Comparison of ENCODE assay signal across 9 mouse cellular contexts in genomic region chr3:51713233-51713632, GRCm38 (mm10). TPM values are rescaled to one million over a fixed set of nuclear protein-coding genes. Genes with fewer than 3 reads are reported as not detected.
DNase-seq lines count a peak whose midpoint lies in the region; ATAC-seq and TF ChIP-seq lines count a peak whose summit lies in the region.
"Had no signal": no experiment of that assay in that cellular context is flagged by ENCODE, and none has a peak within 500 bp of the region (broad histone marks: within the 10 kb centered on the region; RNA-seq: fewer than 3 reads in every experiment).

No protein-coding gene starts in this region.

- peak; percentile 38 for DNase-seq in hindbrain, embryonic 10.5 days (ENCODE audit: low spot score)
- DNase-seq in hindbrain, postnatal 0 days (ENCODE audit: low spot score) = no peak
- DNase-seq in midbrain, embryonic 11.5 days (ENCODE audit: low spot score, missing footprints) = no peak
- peak; percentile 31 to 39 for DNase-seq in kidney, postnatal 4 days
- no peak for DNase-seq in layer of hippocampus, adult 9-10 months (ENCODE audit: low spot score)
- no peak for DNase-seq in spleen, adult 12 weeks (ENCODE audit: low spot score)
- DNase-seq: gastrocnemius, postnatal 14 days had no signal

- H3K9ac ChIP-seq in hindbrain, postnatal 0 days (replicated peaks; ENCODE audit: low read length) = no peak overlapping the region
- H3K9ac ChIP-seq in midbrain, embryonic 11.5 days (ENCODE audit: low read length) = no peak overlapping the region
- no peak overlapping the region for H3K9ac ChIP-seq in midbrain, embryonic 16.5 days (ENCODE audit: low read depth, low read length)
- peak overlapping the region; percentile 49; the same call in 1 of the 2 replicates for H3K9ac ChIP-seq in neural tube, embryonic 13.5 days

- TF ChIP-seq CTCF in hindbrain, postnatal 0 days (IDR thresholded peaks at IDR 0.05; ENCODE audit: low read depth) = no peak

- 14% methylated on average over 8 of the region's 8 CpGs for WGBS in hindbrain, embryonic 10.5 days
- WGBS in hindbrain, postnatal 0 days = 24% methylated on average over 8 of the region's 8 CpGs
- 19% methylated on average over 8 of the region's 8 CpGs for WGBS in midbrain, embryonic 11.5 days
- WGBS in midbrain, embryonic 16.5 days = 17% methylated on average over 8 of the region's 8 CpGs
- WGBS in neural tube, embryonic 13.5 days = 21% methylated on average over 8 of the region's 8 CpGs

- H3K4me1 ChIP-seq in hindbrain, embryonic 10.5 days (replicated peaks) = peaks cover 52% of the 10 kb centered on the region
- H3K4me1 ChIP-seq in hindbrain, postnatal 0 days (ENCODE audit: insufficient read depth, low read length) = no peaks in the 10 kb centered on the region; the same call in 1 of the 2 replicates
- peaks cover 15% of the 10 kb centered on the region for H3K4me1 ChIP-seq in midbrain, embryonic 11.5 days (ENCODE audit: control insufficient read depth, insufficient read depth, low read length)
- H3K4me1 ChIP-seq in midbrain, embryonic 16.5 days (ENCODE audit: control insufficient read depth, insufficient read depth, low read length) = peaks cover 5% of the 10 kb centered on the region; the same call in 1 of the 2 replicates
- peaks cover 29% of the 10 kb centered on the region for H3K4me1 ChIP-seq in neural tube, embryonic 13.5 days (replicated peaks)

- no peaks in the 10 kb centered on the region for H3K36me3 ChIP-seq in hindbrain, embryonic 10.5 days
- no peaks in the 10 kb centered on the region for H3K36me3 ChIP-seq in hindbrain, postnatal 0 days (ENCODE audit: insufficient read depth, low read length)
- H3K36me3 ChIP-seq in midbrain, embryonic 11.5 days (ENCODE audit: control insufficient read depth, insufficient read depth, low read length) = no peaks in the 10 kb centered on the region
- H3K36me3 ChIP-seq in midbrain, embryonic 16.5 days (ENCODE audit: control insufficient read depth, insufficient read depth, low read length) = no peaks in the 10 kb centered on the region
- no peaks in the 10 kb centered on the region for H3K36me3 ChIP-seq in neural tube, embryonic 13.5 days

- H3K4me3 ChIP-seq in hindbrain, embryonic 10.5 days = no peak overlapping the region
- H3K4me3 ChIP-seq in hindbrain, postnatal 0 days (ENCODE audit: low read length) = no peak overlapping the region
- H3K4me3 ChIP-seq in midbrain, embryonic 11.5 days (ENCODE audit: low read depth, low read length) = no peak overlapping the region
- H3K4me3 ChIP-seq in midbrain, embryonic 16.5 days (ENCODE audit: low read depth, low read length) = no peak overlapping the region
- no peak overlapping the region for H3K4me3 ChIP-seq in neural tube, embryonic 13.5 days

- no peak for ATAC-seq in hindbrain, postnatal 0 days
- no peak for ATAC-seq in midbrain, embryonic 11.5 days (ENCODE audit: low FRiP score)
- no peak for ATAC-seq in midbrain, embryonic 16.5 days
- no peak for ATAC-seq in neural tube, embryonic 13.5 days (ENCODE audit: low read depth)

- peak overlapping the region; percentile 78 for H3K27ac ChIP-seq in hindbrain, embryonic 10.5 days
- H3K27ac ChIP-seq in hindbrain, postnatal 0 days = no peak overlapping the region
- peak overlapping the region; percentile 30; the same call in 1 of the 2 replicates for H3K27ac ChIP-seq in midbrain, embryonic 11.5 days (ENCODE audit: low read depth, low read length)
- no peak overlapping the region; the same call in 1 of the 2 replicates for H3K27ac ChIP-seq in midbrain, embryonic 16.5 days (ENCODE audit: low read length)
- H3K27ac ChIP-seq in neural tube, embryonic 13.5 days (replicated peaks) = peak overlapping the region; percentile 42

- no peaks in the 10 kb centered on the region for H3K9me3 ChIP-seq in hindbrain, embryonic 10.5 days
- H3K9me3 ChIP-seq in hindbrain, postnatal 0 days (ENCODE audit: low read length) = no peaks in the 10 kb centered on the region
- no peaks in the 10 kb centered on the region for H3K9me3 ChIP-seq in midbrain, embryonic 11.5 days (ENCODE audit: control insufficient read depth, low read length)
- no peaks in the 10 kb centered on the region for H3K9me3 ChIP-seq in midbrain, embryonic 16.5 days (replicated peaks; ENCODE audit: control insufficient read depth, low read length, poor library complexity, severe bottlenecking)
- no peaks in the 10 kb centered on the region for H3K9me3 ChIP-seq in neural tube, embryonic 13.5 days

- H3K4me2 ChIP-seq in hindbrain, postnatal 0 days (ENCODE audit: low read depth, low read length) = no peak overlapping the region
- H3K4me2 ChIP-seq in midbrain, embryonic 11.5 days = no peak overlapping the region
- H3K4me2 ChIP-seq in midbrain, embryonic 16.5 days (ENCODE audit: low read length) = no peak overlapping the region
- H3K4me2 ChIP-seq in neural tube, embryonic 13.5 days = no peak overlapping the region

- no peaks in the 10 kb centered on the region for H3K27me3 ChIP-seq in hindbrain, embryonic 10.5 days (ENCODE audit: insufficient read depth, poor library complexity, severe bottlenecking)
- no peaks in the 10 kb centered on the region for H3K27me3 ChIP-seq in hindbrain, postnatal 0 days (ENCODE audit: insufficient read depth, low read length)
- no peaks in the 10 kb centered on the region for H3K27me3 ChIP-seq in midbrain, embryonic 11.5 days (ENCODE audit: control insufficient read depth, insufficient read depth, low read length)
- H3K27me3 ChIP-seq in midbrain, embryonic 16.5 days (ENCODE audit: control insufficient read depth, insufficient read depth, low read depth, low read length) = no peaks in the 10 kb centered on the region
- H3K27me3 ChIP-seq in neural tube, embryonic 13.5 days = no peaks in the 10 kb centered on the region

RNA-seq across cellular contexts. Expression of gene Mgst2, which starts 53.1 kb away (rescaled TPM):
- polyA plus RNA-seq in hindbrain, embryonic 10.5 days (2016; fragmentation: Nextera tagmentation; extraction: Ambion mirVana) = 0.42 TPM in 1 of 2 replicates, not detected in the other
- not detected in 2 replicates for total RNA-seq in hindbrain, postnatal 0 days (2014; rRNA removed)
- polyA plus RNA-seq in hindbrain, postnatal 0 days (2015; fragmentation: Nextera tagmentation; extraction: Ambion mirVana) = 1.0 and 1.6 TPM in 2 replicates
- polyA plus RNA-seq in midbrain, embryonic 11.5 days (2014; fragmentation: Nextera tagmentation; extraction: Ambion mirVana) = 0.22 TPM in 1 of 2 replicates, not detected in the other
- 0.66 and 0.94 TPM in 2 replicates for polyA plus RNA-seq in midbrain, embryonic 16.5 days (2015; fragmentation: Nextera tagmentation; extraction: Ambion mirVana)
- 1.3 and 3.6 TPM in 2 replicates for polyA plus RNA-seq in neural tube, embryonic 13.5 days (2015; fragmentation: Nextera tagmentation; extraction: Ambion mirVana)

Comparison
In these comparisons a context has a peak if more than half of its experiments do, and no peak if none do; other contexts are left out.
1. DNase-seq: peak in hindbrain, embryonic 10.5 days (single experiment) and kidney, postnatal 4 days (2 of 2); none in hindbrain, postnatal 0 days (single experiment), midbrain, embryonic 11.5 days (single experiment), layer of hippocampus, adult 9-10 months (single experiment) and spleen, adult 12 weeks (single experiment).
2. H3K27ac ChIP-seq: peak in hindbrain, embryonic 10.5 days (single experiment), midbrain, embryonic 11.5 days (single experiment) and neural tube, embryonic 13.5 days (single experiment); none in hindbrain, postnatal 0 days (single experiment) and midbrain, embryonic 16.5 days (single experiment).